ENCODE assay signal across 30 mouse cellular contexts in the genomic region with DNA sequence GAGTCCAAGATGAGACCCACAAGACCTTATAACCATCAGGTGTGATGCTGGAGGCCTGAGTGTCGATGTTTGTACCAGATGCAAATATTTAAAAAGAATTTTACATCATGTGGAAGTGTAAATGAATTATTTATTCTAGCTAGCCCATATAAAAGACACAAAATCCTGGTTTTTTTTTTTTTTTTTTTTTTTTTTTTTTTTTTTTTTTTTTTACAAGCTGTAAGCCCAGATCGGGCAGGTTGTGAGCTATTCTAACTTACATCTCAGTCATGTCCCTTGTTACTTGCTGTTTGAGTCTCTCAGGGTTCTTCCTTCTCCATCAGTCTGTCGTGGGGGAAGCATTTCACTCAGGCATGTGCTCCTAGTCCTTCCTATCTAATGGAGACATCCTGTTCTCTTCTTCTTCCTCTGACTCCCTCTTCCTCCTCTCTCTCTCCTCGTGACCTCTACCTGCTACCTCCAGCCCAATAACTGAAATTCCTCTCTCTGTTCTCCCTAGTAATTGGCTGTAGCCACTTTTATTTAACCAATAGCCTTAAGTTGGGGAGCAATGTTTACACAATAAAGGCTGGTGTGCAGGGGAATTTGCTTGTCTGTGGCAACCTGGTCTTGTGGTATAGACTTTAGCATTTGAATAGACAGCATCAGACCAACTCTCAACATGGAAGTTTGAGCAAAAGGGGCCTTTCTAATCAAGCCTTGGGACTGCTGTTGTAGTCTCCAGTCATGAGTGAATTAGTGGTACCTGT. TPM values are rescaled to one million over a fixed set of nuclear protein-coding genes. Genes with fewer than 3 reads are reported as not detected.
"Had no signal": no experiment of that assay in that cellular context is flagged by ENCODE, and none has a peak within 500 bp of the region (broad histone marks: within the 10 kb centered on the region; RNA-seq: fewer than 3 reads in every experiment).

No protein-coding gene starts in this region.

- H3K4me1 ChIP-seq: limb, embryonic 10.5 days; limb, embryonic 13.5 days; lung, embryonic 15.5 days; midbrain, embryonic 15.5 days had no signal

- H3K27ac ChIP-seq: limb, embryonic 10.5 days; limb, embryonic 13.5 days; liver, embryonic 12.5 days; liver, embryonic 15.5 days; lung, embryonic 15.5 days; midbrain, embryonic 15.5 days; neural tube, embryonic 13.5 days had no signal

- H3K4me3 ChIP-seq: limb, embryonic 10.5 days; limb, embryonic 13.5 days; liver, embryonic 12.5 days; liver, embryonic 15.5 days; lung, embryonic 15.5 days; midbrain, embryonic 15.5 days; neural tube, embryonic 13.5 days had no signal

- H3K4me2 ChIP-seq: limb, embryonic 13.5 days; liver, embryonic 12.5 days; liver, embryonic 15.5 days; lung, embryonic 15.5 days; midbrain, embryonic 11.5 days; midbrain, embryonic 15.5 days; neural tube, embryonic 13.5 days had no signal

- DNase-seq: kidney, adult 9 months; kidney, postnatal 14 days; kidney, postnatal 4 days; liver; lung, adult 18-20 months; lung, postnatal 14 days; lung, postnatal 4 days; retina, postnatal 1 day; right cerebral cortex, postnatal 25 days; thymus, adult 18-20 months; thymus, postnatal 36 days had no signal

- H3K9me3 ChIP-seq: limb, embryonic 10.5 days; liver, embryonic 12.5 days; liver, embryonic 15.5 days; lung, embryonic 15.5 days; midbrain, embryonic 15.5 days; neural tube, embryonic 13.5 days had no signal

- H3K9ac ChIP-seq: limb, embryonic 13.5 days; liver, embryonic 12.5 days; liver, embryonic 15.5 days; lung, embryonic 15.5 days; midbrain, embryonic 15.5 days; neural tube, embryonic 13.5 days had no signal

- H3K36me3 ChIP-seq: limb, embryonic 10.5 days; limb, embryonic 13.5 days; liver, embryonic 12.5 days; liver, embryonic 15.5 days; lung, embryonic 15.5 days; midbrain, embryonic 15.5 days; neural tube, embryonic 13.5 days had no signal

- ATAC-seq: liver, embryonic 12.5 days; midbrain, embryonic 15.5 days had no signal

- H3K27me3 ChIP-seq: limb, embryonic 13.5 days; liver, embryonic 12.5 days; liver, embryonic 15.5 days; lung, embryonic 15.5 days; midbrain, embryonic 15.5 days; neural tube, embryonic 13.5 days had no signal

RNA-seq across cellular contexts. Expression of gene Gm5426, which starts 29.3 kb away (rescaled TPM):
- total RNA-seq: layer of hippocampus, adult 18-20 months; layer of hippocampus, postnatal 14 days; left cerebral cortex, postnatal 25 days; megakaryocyte progenitor cell, adult 5-6 weeks; megakaryocyte-erythroid progenitor cell, adult 5-6 weeks; neutrophil, adult 5-6 weeks had no signal
- polyA plus RNA-seq: kidney, embryonic 16.5 days; limb, embryonic 10.5 days; limb, embryonic 13.5 days; liver, embryonic 12.5 days; liver, embryonic 15.5 days; lung, embryonic 15.5 days; midbrain, embryonic 11.5 days; midbrain, embryonic 15.5 days; neural tube, embryonic 13.5 days; spleen, adult 2 months; stomach, embryonic 16.5 days; testis, adult 2 months; urinary bladder, adult 2 months had no signal
